Mouse (Mus musculus) E14TG2a.4 (cell line): Measurements from ENCODE around the gene Tspan10.

Experiments
- H3K27me3 ChIP-seq: 2 replicates; pipeline ENCODE4 v1.6.1; 2014; ENCODE audit warnings: low read length, control low read depth; ENCODE audit not compliant: insufficient read depth
- H3K36me3 ChIP-seq: 2 replicates; pipeline ENCODE4 v1.6.1; 2014; ENCODE audit warnings: low read length, control low read depth; ENCODE audit not compliant: insufficient read depth
- H3K4me1 ChIP-seq: replicated peaks from 2 replicates; pipeline ENCODE4 v1.6.1; 2014; ENCODE audit warnings: low read depth, low read length, control low read depth
- H3K4me3 ChIP-seq: replicated peaks from 2 replicates; pipeline ENCODE4 v1.5.1; 2014; ENCODE audit warnings: mild to moderate bottlenecking, low read length
- H3K9me3 ChIP-seq: 2 replicates; pipeline ENCODE4 v1.6.1; 2014; ENCODE audit warnings: low read length, control low read depth
- CTCF ChIP-seq: conservative IDR thresholded peaks from 2 replicates; pipeline ENCODE4 v1.5.1; 2014; ENCODE audit warnings: low read length
- NANOG ChIP-seq: IDR thresholded peaks from 2 replicates; pipeline ENCODE4 v1.6.1; 2014; ENCODE audit warnings: borderline replicate concordance, low read length, mixed read lengths
- POU5F1 ChIP-seq: IDR thresholded peaks from 2 replicates; pipeline ENCODE4 v1.6.1; 2014; ENCODE audit warnings: low read length, borderline replicate concordance

Gene Tspan10

GRCm38 (mm10) chr11:120458847-120459597, 16.6 kb downstream of the Tspan10 start:
- H3K4me1 ChIP-seq: peaks cover 44% of the 10 kb centered on the region
- peaks cover 56% of the 10 kb centered on the region for H3K36me3 ChIP-seq
- peak overlapping the region; percentile 92 for H3K4me3 ChIP-seq
- no peaks in the 10 kb centered on the region for H3K9me3 ChIP-seq
- no peak for TF ChIP-seq NANOG
- no peak for TF ChIP-seq POU5F1
- TF ChIP-seq CTCF: peak; percentile 66
- H3K27me3 ChIP-seq: 0 out of 2 replicates have a peak, but pooled peaks cover 4% of the 10 kb centered on the region

GRCm38 (mm10) chr11:120463536-120463935, 21.1 kb downstream of the Tspan10 start:
- TF ChIP-seq NANOG (no peak), POU5F1 (no peak), CTCF (no peak)
- H3K36me3 ChIP-seq: peaks cover 72% of the 10 kb centered on the region
- no peak overlapping the region for H3K4me3 ChIP-seq
- no peaks in the 10 kb centered on the region for H3K27me3 ChIP-seq
- H3K9me3 ChIP-seq: no peaks in the 10 kb centered on the region
- H3K4me1 ChIP-seq: peaks cover 50% of the 10 kb centered on the region

GRCm38 (mm10) chr11:120464365-120464764, 21.9 kb downstream of the Tspan10 start:
- no peak overlapping the region for H3K4me3 ChIP-seq
- H3K27me3 ChIP-seq: no peaks in the 10 kb centered on the region
- H3K36me3 ChIP-seq: peaks cover 76% of the 10 kb centered on the region
- TF ChIP-seq POU5F1: no peak
- no peak for TF ChIP-seq CTCF
- no peak for TF ChIP-seq NANOG
- H3K9me3 ChIP-seq: no peaks in the 10 kb centered on the region
- peaks cover 43% of the 10 kb centered on the region for H3K4me1 ChIP-seq

DNA sequence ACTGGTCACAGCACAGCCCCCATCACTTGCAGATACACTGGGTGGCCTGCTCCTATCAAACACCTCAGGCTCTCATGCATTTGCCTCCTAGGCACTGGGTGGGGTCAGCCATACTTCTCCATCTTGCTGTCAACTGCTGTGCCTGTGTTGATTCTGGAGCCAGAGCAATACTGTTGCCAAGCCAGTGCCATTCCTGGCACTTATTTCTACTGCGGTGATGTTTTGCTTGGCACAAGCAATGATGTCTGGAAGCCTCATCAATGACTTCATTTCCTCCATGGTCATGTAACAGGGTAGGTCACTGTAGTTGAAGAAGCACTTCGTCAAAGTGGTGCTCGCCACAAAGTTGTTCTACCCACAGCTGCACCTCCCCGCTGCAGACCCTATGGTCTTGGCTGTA, 23.1 kb downstream of the Tspan10 start:
- Histone ChIP-seq H3K27me3 (no peaks in the 10 kb centered on the region), H3K9me3 (no peaks in the 10 kb centered on the region), H3K4me3 (no peak overlapping the region), H3K4me1 (peaks cover 36% of the 10 kb centered on the region), H3K36me3 (peaks cover 78% of the 10 kb centered on the region)
- TF ChIP-seq CTCF (no peak), NANOG (no peak)

DNA sequence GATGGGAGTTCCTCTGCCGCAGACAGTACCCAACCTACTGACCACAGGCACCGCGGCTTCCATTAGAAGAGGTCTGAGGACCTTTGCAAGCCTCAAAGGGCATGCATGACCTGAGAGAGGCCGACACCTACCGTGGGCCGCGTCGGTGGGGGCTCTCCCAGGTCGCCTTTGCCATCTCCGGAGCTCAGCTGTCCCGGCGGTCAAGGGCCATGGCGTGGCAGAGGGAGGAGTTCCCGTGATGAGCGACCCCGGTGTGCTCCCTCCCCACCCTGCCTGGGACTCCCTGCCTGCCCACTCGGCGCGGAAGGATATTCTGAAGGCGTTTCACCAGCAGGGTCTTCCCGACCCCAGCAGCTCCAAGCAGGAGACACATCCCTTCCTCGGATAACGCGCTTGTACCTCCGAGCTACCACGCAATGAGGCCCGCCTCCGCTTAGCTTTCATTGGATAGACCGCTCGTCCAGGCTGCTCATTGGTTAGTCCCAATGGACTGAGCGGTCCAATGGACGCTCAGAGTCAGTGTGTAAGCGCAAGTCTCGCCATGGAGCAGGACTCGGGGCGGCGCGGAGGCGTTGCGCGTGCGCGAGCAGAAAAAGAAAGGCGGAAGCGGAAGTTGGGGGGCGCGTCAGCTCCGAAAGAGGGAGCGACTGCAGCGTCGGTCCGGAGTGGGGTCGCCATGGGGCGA, 24.7 kb downstream of the Tspan10 start, which contains the start of gene Arl16:
Gene Arl16 (minus strand): TSS at position 557 of the 685 bp plus-strand sequence.
- H3K9me3 ChIP-seq: no peaks in the 10 kb centered on the region
- peak within 1 kb of the TSS; percentile 99 for H3K4me3 ChIP-seq
- no peak for TF ChIP-seq POU5F1
- TF ChIP-seq NANOG: no peak
- no peak for TF ChIP-seq CTCF
- H3K27me3 ChIP-seq: no peaks in the 10 kb centered on the region
- peaks cover 78% of the 10 kb centered on the region for H3K36me3 ChIP-seq
- peaks cover 26% of the 10 kb centered on the region for H3K4me1 ChIP-seq

DNA sequence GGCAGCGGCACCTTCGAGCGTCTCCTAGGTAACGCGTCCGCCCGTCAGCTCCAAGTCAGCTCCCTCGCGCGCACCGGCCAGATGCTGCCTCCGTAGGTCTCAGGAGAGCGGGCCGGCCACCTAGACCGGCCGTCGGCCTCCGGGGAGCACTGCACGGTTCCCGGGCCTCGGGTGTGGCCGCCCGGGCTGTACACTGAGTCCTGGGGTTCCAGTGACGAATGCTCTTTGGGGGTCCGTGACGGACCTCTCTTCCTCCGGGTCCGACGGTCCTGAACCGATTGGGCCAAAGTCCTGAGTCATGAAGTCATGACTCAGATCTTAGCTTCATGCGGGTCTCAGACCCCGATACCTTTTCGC, 25.3 kb downstream of the Tspan10 start:
- Histone ChIP-seq H3K4me1 (peaks cover 24% of the 10 kb centered on the region), H3K4me3 (peak overlapping the region; percentile 99), H3K36me3 (peaks cover 78% of the 10 kb centered on the region), H3K27me3 (no peaks in the 10 kb centered on the region), H3K9me3 (no peaks in the 10 kb centered on the region)
- TF ChIP-seq POU5F1 (no peak), CTCF (no peak), NANOG (no peak)

- Histone ChIP-seq H3K4me1 (peaks cover 26% of the 10 kb centered on the region), H3K36me3 (peaks cover 80% of the 10 kb centered on the region), H3K27me3 (no peaks in the 10 kb centered on the region), H3K4me3 (no peak overlapping the region), H3K9me3 (no peaks in the 10 kb centered on the region)
- TF ChIP-seq NANOG (no peak), POU5F1 (no peak), CTCF (no peak)
Observed at GRCm38 (mm10) chr11:120472052-120472451, 29.6 kb downstream of the Tspan10 start.

GRCm38 (mm10) chr11:120483448-120483934, 41.0 kb downstream of the Tspan10 start:
- Histone ChIP-seq H3K9me3 (no peaks in the 10 kb centered on the region), H3K4me3 (peak overlapping the region; percentile 99), H3K36me3 (peaks cover 83% of the 10 kb centered on the region), H3K4me1 (peaks cover 57% of the 10 kb centered on the region), H3K27me3 (no peaks in the 10 kb centered on the region)
- no peak for TF ChIP-seq CTCF
- no peak for TF ChIP-seq POU5F1
- TF ChIP-seq NANOG: no peak
